ENCODE assay signal across 8 mouse cellular contexts in the genomic region with DNA sequence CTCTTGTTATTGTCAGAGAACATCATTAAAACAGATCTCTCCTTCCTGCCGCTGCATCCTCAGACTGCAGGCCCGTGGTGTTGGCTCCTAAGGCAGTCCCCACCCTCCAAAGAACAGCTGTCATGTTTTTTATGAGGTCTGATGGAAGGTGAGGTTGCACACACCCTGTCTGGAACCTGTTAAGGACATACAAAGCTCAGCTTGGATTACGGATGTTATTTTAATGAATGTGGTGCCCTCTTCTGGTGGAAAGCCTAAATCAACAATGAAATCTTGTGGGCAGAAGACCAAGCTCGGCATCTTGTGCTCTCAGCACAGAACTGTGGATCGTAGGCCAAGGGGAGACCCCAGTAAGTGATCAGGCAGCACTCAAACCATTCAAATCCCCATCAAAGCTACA.
DNase-seq lines count a peak whose midpoint lies in the region; ATAC-seq and TF ChIP-seq lines count a peak whose summit lies in the region.

No protein-coding gene starts in this region.

- ATAC-seq in kidney, postnatal 0 days (replicated peaks; ENCODE audit: low FRiP score, low read depth) = no peak
- peak; percentile 84 for ATAC-seq in limb, embryonic 14.5 days (ENCODE audit: low FRiP score, low read depth)
- no peak for ATAC-seq in monocyte, adult 5-6 weeks (replicated peaks; ENCODE audit: insufficient number of reproducible peaks, low FRiP score, low TSS enrichment, poor library complexity, severe bottlenecking)

- WGBS in kidney, postnatal 0 days = 25% methylated on average over 5 of the region's 5 CpGs
- WGBS in limb, embryonic 14.5 days = 10% methylated on average over 5 of the region's 5 CpGs

- no peaks in the 10 kb centered on the region for H3K36me3 ChIP-seq in kidney, postnatal 0 days (ENCODE audit: insufficient read depth, low read length)
- no peaks in the 10 kb centered on the region for H3K36me3 ChIP-seq in limb, embryonic 14.5 days (ENCODE audit: control insufficient read depth, insufficient read depth, low read length)

- H3K4me2 ChIP-seq in kidney, postnatal 0 days (ENCODE audit: low read length) = no peak overlapping the region
- H3K4me2 ChIP-seq in limb, embryonic 14.5 days (replicated peaks; ENCODE audit: low read depth, low read length, severe bottlenecking) = no peak overlapping the region

- DNase-seq in urinary bladder, postnatal 14 days (ENCODE audit: low spot score) = peak; percentile 43
- DNase-seq in urinary bladder, postnatal 10 days (ENCODE audit: low spot score) = no peak
- DNase-seq in cerebellum, postnatal 36 days = peak; percentile 16 to 63
- peak; percentile 61 to 89 for DNase-seq in frontal cortex, postnatal 36 days (ENCODE audit: low spot score in 2 of 2)
- DNase-seq in kidney, postnatal 0 days (ENCODE audit: low spot score) = peak; percentile 75
- peak; percentile 78 for DNase-seq in limb, embryonic 14.5 days (ENCODE audit: low spot score)
- peak; percentile 56 for DNase-seq in retina, postnatal 7 days (ENCODE audit: low read depth, low spot score)

- no peak overlapping the region for H3K4me3 ChIP-seq in kidney, postnatal 0 days (replicated peaks; ENCODE audit: low read depth, low read length)
- no peak overlapping the region for H3K4me3 ChIP-seq in limb, embryonic 14.5 days (replicated peaks; ENCODE audit: low read length)

- H3K27ac ChIP-seq in kidney, postnatal 0 days = no peak overlapping the region
- H3K27ac ChIP-seq in limb, embryonic 14.5 days (replicated peaks; ENCODE audit: low read depth, low read length) = no peak overlapping the region

- TF ChIP-seq CTCF in kidney, postnatal 0 days (IDR thresholded peaks at IDR 0.05; ENCODE audit: low read depth) = peak; percentile 79

- no peak overlapping the region for H3K9ac ChIP-seq in kidney, postnatal 0 days (ENCODE audit: low read depth, low read length)
- no peak overlapping the region for H3K9ac ChIP-seq in limb, embryonic 14.5 days (ENCODE audit: low read depth, low read length, severe bottlenecking)

- TF ChIP-seq POLR2A in limb, embryonic 14.5 days (IDR thresholded peaks at IDR 0.05; ENCODE audit: borderline replicate concordance, extremely low read depth, insufficient read depth, insufficient read length) = no peak

- no peaks in the 10 kb centered on the region for H3K9me3 ChIP-seq in kidney, postnatal 0 days (replicated peaks; ENCODE audit: low read length)
- no peaks in the 10 kb centered on the region for H3K9me3 ChIP-seq in limb, embryonic 14.5 days (ENCODE audit: control insufficient read depth, low read length)

- H3K27me3 ChIP-seq in kidney, postnatal 0 days (ENCODE audit: insufficient read depth, low read length) = no peaks in the 10 kb centered on the region
- no peaks in the 10 kb centered on the region for H3K27me3 ChIP-seq in limb, embryonic 14.5 days (ENCODE audit: control insufficient read depth, insufficient read depth, low read length)

- no peaks in the 10 kb centered on the region for H3K4me1 ChIP-seq in kidney, postnatal 0 days (replicated peaks; ENCODE audit: insufficient read depth, low read length)
- H3K4me1 ChIP-seq in limb, embryonic 14.5 days (ENCODE audit: control insufficient read depth, insufficient read depth, low read length) = peaks cover 2% of the 10 kb centered on the region; the same call in 1 of the 2 replicates
